Mouse (Mus musculus): Measurements from ENCODE around the gene Ip6k2.

DNA sequence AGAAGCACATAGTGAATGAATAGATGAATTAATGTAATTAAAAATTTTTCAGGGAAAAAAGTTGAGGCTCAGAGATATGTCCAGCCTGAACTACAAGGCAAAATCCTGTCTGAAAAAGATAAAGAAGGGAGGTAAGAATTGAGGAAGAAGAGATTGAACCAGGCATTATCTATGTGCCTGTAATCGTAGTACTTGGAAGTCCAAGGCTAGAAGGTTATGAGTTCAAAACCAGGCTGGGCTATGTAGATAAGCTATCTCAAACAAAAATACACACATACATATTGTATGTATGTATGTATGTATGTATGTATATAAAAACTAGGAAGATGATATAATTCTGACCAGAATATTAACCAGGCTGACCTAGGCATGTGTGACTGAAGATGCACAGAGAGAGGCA, 8.7 kb downstream of the Ip6k2 start:
- TF ChIP-seq CTCF (IDR thresholded peaks at IDR 0.05; ENCODE audit: low read depth, low read length) (no peak), GATA1 (IDR thresholded peaks at IDR 0.05; ENCODE audit: borderline replicate concordance, low read length) (no peak), TAL1 (conservative IDR thresholded peaks at IDR 0.05; ENCODE audit: low read depth, low read length) (peak; percentile 70), GATA2 (IDR thresholded peaks at IDR 0.05; ENCODE audit: borderline replicate concordance, low read depth, low read length) (no peak)
